Mouse (Mus musculus) neural tube, embryonic 12.5 days (tissue): ENCODE data around the gene Gale. TPM values are rescaled to one million over a fixed set of nuclear protein-coding genes. Genes with fewer than 3 reads are reported as not detected.

Experiments
- ATAC-seq: fragments of 200-750 bp; cut with Nextera tagmentation; 2 replicates; pipeline ENCODE4 v1.8.0; 2017; ENCODE audit warnings: low read depth, mild to moderate bottlenecking, moderate TSS enrichment, moderate library complexity; ENCODE audit not compliant: low FRiP score
- H3K27ac ChIP-seq: fragments of 300-500 bp; sonication (generic); 2 replicates; pipeline ENCODE4 v1.5.1; 2016
- H3K27me3 ChIP-seq: fragments of 300-500 bp; sonication (generic); replicated peaks from 2 replicates; pipeline ENCODE4 v1.6.1; 2016; ENCODE audit warnings: mild to moderate bottlenecking
- H3K36me3 ChIP-seq: fragments of 300-500 bp; sonication (generic); 2 replicates; pipeline ENCODE4 v1.6.1; 2016; ENCODE audit warnings: mild to moderate bottlenecking
- H3K4me1 ChIP-seq: fragments of 300-500 bp; sonication (generic); 2 replicates; pipeline ENCODE4 v1.6.1; 2016
- H3K4me2 ChIP-seq: fragments of 300-500 bp; sonication (generic); replicated peaks from 2 replicates; pipeline ENCODE4 v1.6.1; 2016; ENCODE audit warnings: mild to moderate bottlenecking
- H3K4me3 ChIP-seq: fragments of 300-500 bp; sonication (generic); 2 replicates; pipeline ENCODE4 v1.5.1; 2016
- H3K9ac ChIP-seq: fragments of 300-500 bp; sonication (generic); 2 replicates; pipeline ENCODE4 v1.6.1; 2016; ENCODE audit warnings: mild to moderate bottlenecking
- H3K9me3 ChIP-seq: fragments of 300-500 bp; sonication (generic); 2 replicates; pipeline ENCODE4 v1.6.1; 2016; ENCODE audit warnings: mild to moderate bottlenecking
- WGBS: fragments of 180-500 bp; shearing (Covaris S2); methylation state at CpG from one replicate; pipeline ENCODE4 v1.1.7; 2016; 5-methylcytosine and 5-hydroxymethylcytosine counted together
- polyA plus RNA-seq: library from polyadenylated mRNA; unstranded; fragments of >200 nt; fragmentation: Nextera tagmentation; extraction: Ambion mirVana; gene quantifications from 2 replicates; pipeline ENCODE4 v1.2.1, GENCODE M21; 2016

The Gale gene
- polyA plus RNA-seq, 1 experiment from 2014 or later, result 38.9 TPM

DNA sequence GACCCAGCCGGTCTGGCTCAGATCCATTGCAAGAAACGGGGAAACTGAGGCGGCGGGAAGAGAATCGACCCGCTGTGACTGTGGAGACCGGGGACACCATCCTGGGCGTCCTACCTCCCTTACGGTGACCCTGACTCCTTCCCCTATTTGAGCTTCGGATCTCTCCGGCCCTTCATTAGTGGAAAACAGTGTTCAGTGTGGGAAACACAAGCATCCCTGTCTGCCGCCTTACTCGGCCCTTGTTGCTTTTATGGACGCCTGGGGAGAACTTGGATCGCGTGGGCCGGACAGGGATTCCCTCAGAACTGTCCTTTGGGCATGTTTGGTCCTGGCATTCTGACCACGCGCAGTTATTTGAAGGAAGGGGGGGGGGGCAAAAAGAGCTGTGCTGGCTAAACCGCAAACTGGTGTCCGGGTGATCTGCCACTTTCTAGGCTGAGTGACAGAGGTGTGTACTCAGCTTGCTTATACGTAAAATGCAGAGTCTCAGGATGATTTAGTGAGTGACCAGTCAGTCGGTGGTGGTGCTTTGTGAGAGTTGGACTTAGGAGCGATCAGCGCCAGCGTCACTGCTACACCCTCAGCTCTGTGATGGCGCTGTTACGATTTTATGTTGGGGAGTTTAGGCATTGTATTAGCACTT, 16.7 kb upstream of the Gale start:
- peak overlapping the region; percentile 87 for H3K4me2 ChIP-seq
- ATAC-seq, result peak; percentile 18
- WGBS, result 1% methylated on average over 28 of the region's 28 CpGs
- peak overlapping the region; percentile 61 for H3K4me3 ChIP-seq
- H3K9me3 ChIP-seq, result no peaks in the 10 kb centered on the region
- no peaks in the 10 kb centered on the region for H3K27me3 ChIP-seq
- H3K36me3 ChIP-seq, result peaks cover 4% of the 10 kb centered on the region
- H3K27ac ChIP-seq, result no peak overlapping the region
- peak overlapping the region; percentile 68 for H3K9ac ChIP-seq
- peaks cover 17% of the 10 kb centered on the region for H3K4me1 ChIP-seq

DNA sequence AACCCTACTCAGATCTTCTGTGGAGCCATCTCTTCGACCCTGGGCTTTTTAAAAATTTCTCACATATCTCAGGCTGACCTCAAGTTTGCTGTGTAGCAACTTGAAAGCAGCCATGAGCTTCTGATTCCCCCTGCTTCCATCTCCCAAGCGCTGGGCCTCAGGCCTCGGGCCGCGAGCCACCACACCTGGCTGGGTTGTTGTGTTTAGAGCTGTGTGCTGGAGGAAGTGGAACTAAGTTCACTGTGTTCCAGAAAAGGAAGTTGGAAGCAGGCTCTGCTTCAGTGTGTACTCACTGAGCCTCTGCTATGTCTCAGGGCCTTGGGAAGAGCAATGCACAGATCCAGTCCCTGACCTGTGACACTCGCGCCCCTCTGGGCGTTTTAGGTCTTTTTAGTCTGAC, 15.4 kb upstream of the Gale start:
- peaks cover 17% of the 10 kb centered on the region for H3K4me1 ChIP-seq
- no peak for ATAC-seq
- peaks cover 15% of the 10 kb centered on the region for H3K36me3 ChIP-seq
- 97% methylated on average over 8 of the region's 8 CpGs for WGBS
- no peak overlapping the region for H3K27ac ChIP-seq
- no peak overlapping the region for H3K9ac ChIP-seq
- no peaks in the 10 kb centered on the region for H3K9me3 ChIP-seq
- no peak overlapping the region for H3K4me2 ChIP-seq
- H3K4me3 ChIP-seq, result no peak overlapping the region
- H3K27me3 ChIP-seq, result no peaks in the 10 kb centered on the region

DNA sequence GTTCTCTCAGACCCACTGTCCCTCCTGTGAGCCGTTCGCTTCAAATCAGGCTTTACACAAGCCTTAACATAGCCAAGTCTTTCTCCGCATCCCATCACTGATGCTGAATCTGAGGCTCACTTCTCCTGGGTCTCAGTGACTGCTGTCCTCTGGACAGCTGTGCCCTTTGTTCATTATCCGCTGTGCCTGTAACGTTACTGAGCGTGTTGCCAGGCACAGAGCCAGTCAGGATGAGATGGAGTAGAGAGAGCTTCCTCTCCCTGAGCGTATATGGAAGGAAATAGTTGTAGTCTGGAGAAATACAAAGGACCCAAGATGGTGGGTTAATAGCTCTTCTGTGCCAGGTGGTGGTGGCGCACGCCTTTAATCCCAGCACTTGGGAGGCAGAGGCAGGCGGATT, 14.1 kb upstream of the Gale start:
- no peak overlapping the region for H3K4me3 ChIP-seq
- peaks cover 17% of the 10 kb centered on the region for H3K4me1 ChIP-seq
- ATAC-seq, result no peak
- no peaks in the 10 kb centered on the region for H3K9me3 ChIP-seq
- no peaks in the 10 kb centered on the region for H3K27me3 ChIP-seq
- H3K4me2 ChIP-seq, result no peak overlapping the region
- no peak overlapping the region for H3K27ac ChIP-seq
- no peak overlapping the region for H3K9ac ChIP-seq
- WGBS, result 87% methylated on average over 10 of the region's 10 CpGs
- H3K36me3 ChIP-seq, result peaks cover 16% of the 10 kb centered on the region

DNA sequence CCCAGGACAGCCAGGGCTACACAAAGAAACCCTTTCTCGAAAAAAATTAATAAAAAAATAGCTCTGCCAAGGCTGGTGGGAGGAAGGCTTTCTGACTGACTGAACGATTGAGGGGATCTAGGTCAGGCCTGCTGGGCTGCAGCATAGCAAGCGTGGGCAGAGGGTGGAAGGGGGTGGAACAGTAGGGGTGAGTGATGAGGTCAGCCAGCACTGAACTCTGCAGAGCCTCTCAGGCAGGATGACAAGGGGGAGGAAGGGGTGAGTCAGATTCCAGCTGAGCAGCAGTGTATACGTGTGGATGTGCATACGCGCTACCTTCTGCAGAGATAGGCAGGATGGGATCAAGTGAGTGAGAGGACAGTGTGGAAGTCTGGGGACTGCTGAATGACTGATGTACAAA, 13.6 kb upstream of the Gale start:
- Histone ChIP-seq H3K36me3 (peaks cover 16% of the 10 kb centered on the region), H3K27me3 (no peaks in the 10 kb centered on the region), H3K9ac (no peak overlapping the region), H3K4me2 (no peak overlapping the region), H3K9me3 (no peaks in the 10 kb centered on the region), H3K27ac (no peak overlapping the region), H3K4me1 (peaks cover 17% of the 10 kb centered on the region), H3K4me3 (no peak overlapping the region)
- WGBS, result 75% methylated on average over 6 of the region's 6 CpGs
- ATAC-seq, result no peak

DNA sequence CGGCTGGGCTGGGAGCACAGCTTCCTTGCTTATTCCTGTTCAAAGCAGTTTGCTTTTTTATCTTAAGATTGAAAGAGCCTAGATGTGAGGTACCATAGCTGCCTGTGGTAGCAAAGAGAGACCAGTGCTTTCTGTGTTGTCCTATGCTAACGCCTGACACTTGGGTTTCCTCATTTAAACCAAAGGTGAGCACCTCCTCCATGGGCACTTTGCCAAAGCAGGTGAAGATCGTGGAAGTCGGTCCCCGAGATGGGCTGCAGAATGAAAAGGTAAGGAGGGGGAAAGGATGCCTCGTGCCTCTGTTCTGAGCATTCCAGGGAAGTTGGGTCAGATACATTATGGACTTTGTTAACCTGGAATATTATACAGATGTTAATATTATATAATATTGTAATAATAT, 13.2 kb upstream of the Gale start:
- H3K9me3 ChIP-seq, result no peaks in the 10 kb centered on the region
- no peak overlapping the region for H3K27ac ChIP-seq
- H3K36me3 ChIP-seq, result peaks cover 17% of the 10 kb centered on the region
- ATAC-seq, result no peak
- WGBS, result 90% methylated on average over 6 of the region's 6 CpGs
- H3K4me2 ChIP-seq, result no peak overlapping the region
- no peak overlapping the region for H3K9ac ChIP-seq
- no peaks in the 10 kb centered on the region for H3K27me3 ChIP-seq
- peaks cover 17% of the 10 kb centered on the region for H3K4me1 ChIP-seq
- H3K4me3 ChIP-seq, result no peak overlapping the region

DNA sequence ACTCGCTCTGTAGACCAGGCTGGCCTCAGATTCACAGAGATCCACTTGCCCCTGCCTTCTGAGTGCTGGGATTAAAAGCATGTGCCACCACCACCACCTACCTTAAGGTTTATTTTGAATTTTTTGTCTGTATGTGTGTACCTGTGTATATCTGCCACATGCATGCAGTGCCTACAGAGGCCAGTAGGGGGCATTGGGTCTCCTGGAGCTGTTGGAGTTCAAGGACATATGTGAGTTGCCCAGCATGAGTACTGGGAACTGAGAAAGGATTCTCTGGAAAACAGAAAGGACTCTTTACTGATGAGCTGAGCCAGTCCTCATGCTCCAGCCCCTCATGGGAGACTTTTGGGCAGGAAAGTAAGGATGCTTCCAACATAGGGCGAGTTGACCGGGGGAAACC, 12.0 kb upstream of the Gale start:
- no peaks in the 10 kb centered on the region for H3K27me3 ChIP-seq
- H3K9me3 ChIP-seq, result no peaks in the 10 kb centered on the region
- H3K4me2 ChIP-seq, result no peak overlapping the region
- peaks cover 26% of the 10 kb centered on the region for H3K36me3 ChIP-seq
- ATAC-seq, result no peak
- no peak overlapping the region for H3K4me3 ChIP-seq
- WGBS, result 93% methylated on average over 3 of the region's 3 CpGs
- H3K27ac ChIP-seq, result no peak overlapping the region
- H3K4me1 ChIP-seq, result peaks cover 10% of the 10 kb centered on the region; the same call in 1 of the 2 replicates
- no peak overlapping the region for H3K9ac ChIP-seq

DNA sequence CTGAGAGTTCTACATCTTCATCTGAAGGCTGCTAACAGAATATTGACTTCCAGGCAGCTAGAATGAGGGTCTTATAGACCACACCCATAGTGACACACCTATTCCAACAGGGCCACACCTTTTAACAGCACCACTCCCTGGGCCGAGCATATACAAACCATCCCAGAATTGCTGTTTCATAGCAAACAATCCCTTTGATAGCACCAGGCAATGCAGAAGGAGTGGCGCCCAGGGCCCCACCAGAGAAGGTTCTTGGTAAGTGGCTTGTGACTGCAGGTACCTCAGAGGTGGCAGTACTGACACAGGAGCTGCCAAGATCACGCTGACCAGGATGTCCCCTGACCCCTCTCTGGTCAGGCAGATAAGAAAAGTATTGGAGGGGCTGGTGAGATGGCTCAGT, 10.3 kb upstream of the Gale start:
- WGBS, result 93% methylated on average over 3 of the region's 3 CpGs
- Histone ChIP-seq H3K4me3 (no peak overlapping the region), H3K9ac (no peak overlapping the region), H3K27me3 (no peaks in the 10 kb centered on the region), H3K4me2 (no peak overlapping the region), H3K27ac (no peak overlapping the region), H3K9me3 (no peaks in the 10 kb centered on the region), H3K36me3 (peaks cover 28% of the 10 kb centered on the region), H3K4me1 (peaks cover 7% of the 10 kb centered on the region; the same call in 1 of the 2 replicates)
- ATAC-seq, result no peak

DNA sequence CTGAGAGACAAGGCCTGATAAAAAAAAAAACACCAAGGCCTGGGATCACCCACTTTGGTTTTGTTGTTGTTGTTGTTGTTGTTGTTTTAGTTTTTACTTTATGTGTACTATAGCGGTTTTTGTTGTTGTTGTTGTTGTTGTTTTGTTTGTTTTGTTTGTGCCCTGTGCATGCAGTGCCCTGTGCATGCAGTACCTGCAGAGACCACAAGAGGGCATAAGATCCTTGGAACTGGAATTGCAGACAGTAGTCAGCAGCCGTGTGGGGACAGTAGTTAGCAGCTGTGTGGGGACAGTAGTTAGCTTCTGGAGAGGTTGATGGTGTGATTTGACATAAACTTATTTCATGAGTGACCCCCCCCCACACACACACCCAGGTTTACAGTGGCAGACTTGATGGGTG, 9.3 kb upstream of the Gale start:
- H3K36me3 ChIP-seq, result peaks cover 36% of the 10 kb centered on the region
- ATAC-seq, result no peak; the same call in 1 of the 2 replicates
- 9% methylated on average over 2 of the region's 2 CpGs for WGBS

DNA sequence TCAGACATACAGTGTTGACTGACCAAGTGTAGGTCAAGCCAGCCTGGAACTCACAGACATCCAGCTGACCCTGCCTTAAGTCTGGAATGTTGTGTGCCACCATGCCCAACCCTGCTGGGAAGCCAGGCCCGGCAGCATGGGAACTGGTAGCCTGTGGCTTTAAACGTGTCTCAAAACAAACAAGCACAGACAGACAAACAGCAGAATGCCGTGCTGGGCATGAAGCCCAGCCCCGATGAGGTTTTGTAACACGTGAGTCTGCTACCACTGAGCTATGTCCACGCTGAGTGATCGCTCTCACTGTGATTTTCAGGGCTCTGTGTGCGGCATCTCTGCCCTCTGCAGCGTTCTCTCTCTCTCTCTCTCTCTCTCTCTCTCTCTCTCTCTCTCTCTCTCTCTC, 7.6 kb upstream of the Gale start:
- Histone ChIP-seq H3K27ac (no peak overlapping the region), H3K4me1 (no peaks in the 10 kb centered on the region), H3K4me2 (no peak overlapping the region), H3K27me3 (no peaks in the 10 kb centered on the region), H3K4me3 (no peak overlapping the region), H3K9ac (no peak overlapping the region), H3K9me3 (no peaks in the 10 kb centered on the region), H3K36me3 (peaks cover 48% of the 10 kb centered on the region)
- ATAC-seq, result no peak
- 88% methylated on average over 9 of the region's 9 CpGs for WGBS

More for the DNA sequence above, 9.3 kb upstream of the Gale start:
- H3K4me3 ChIP-seq, result no peak overlapping the region
- no peak overlapping the region for H3K27ac ChIP-seq
- no peaks in the 10 kb centered on the region for H3K27me3 ChIP-seq
- peaks cover 7% of the 10 kb centered on the region; the same call in 1 of the 2 replicates for H3K4me1 ChIP-seq
- H3K4me2 ChIP-seq, result no peak overlapping the region
- no peaks in the 10 kb centered on the region for H3K9me3 ChIP-seq
- no peak overlapping the region for H3K9ac ChIP-seq

DNA sequence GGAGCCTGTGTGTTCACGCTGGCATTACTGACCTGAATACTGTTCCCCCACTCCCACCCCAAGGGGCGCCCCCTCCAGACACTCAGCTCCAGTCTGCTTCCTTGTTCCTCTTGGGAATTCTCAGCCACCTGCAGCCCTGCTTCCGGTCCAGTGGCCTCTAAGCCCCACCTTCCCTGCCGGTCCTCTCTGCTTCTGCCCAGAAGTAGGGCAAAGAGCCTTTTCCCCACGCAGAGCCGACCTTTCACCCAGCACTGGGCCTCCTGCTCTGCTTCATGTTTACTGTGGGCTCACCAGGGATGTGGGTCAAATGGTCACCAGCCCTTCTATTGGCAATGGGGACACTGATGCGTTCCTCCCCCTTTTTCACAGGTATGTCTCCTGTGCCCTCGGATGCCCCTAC, 5.2 kb upstream of the Gale start:
- Histone ChIP-seq H3K9me3 (no peaks in the 10 kb centered on the region), H3K4me3 (no peak overlapping the region), H3K27me3 (no peaks in the 10 kb centered on the region), H3K27ac (no peak overlapping the region), H3K4me1 (peaks cover 6% of the 10 kb centered on the region; the same call in 1 of the 2 replicates), H3K4me2 (no peak overlapping the region), H3K9ac (no peak overlapping the region), H3K36me3 (peaks cover 32% of the 10 kb centered on the region)
- WGBS, result 64% methylated on average over 8 of the region's 8 CpGs
- no peak for ATAC-seq

DNA sequence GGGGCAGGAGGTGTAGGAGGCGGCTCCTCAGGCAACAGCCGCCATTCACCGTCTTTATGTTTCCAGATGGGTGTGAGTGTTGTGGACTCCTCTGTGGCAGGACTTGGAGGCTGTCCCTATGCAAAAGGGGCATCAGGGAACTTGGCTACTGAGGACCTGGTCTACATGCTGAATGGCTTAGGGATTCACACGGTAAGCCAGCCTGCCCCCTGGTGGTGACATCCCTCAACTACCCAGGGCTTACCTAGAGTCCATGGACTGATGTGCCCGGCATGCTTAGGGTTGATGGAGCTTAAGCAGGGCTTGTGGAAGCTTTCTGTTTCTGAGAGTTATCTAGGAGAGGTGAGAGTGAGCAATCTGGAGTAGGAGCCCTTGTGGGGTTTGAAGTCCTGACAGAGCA, 2.8 kb upstream of the Gale start:
- Histone ChIP-seq H3K9me3 (no peaks in the 10 kb centered on the region), H3K4me1 (peaks cover 15% of the 10 kb centered on the region), H3K4me3 (no peak overlapping the region), H3K27ac (no peak overlapping the region), H3K27me3 (no peaks in the 10 kb centered on the region), H3K36me3 (peaks cover 27% of the 10 kb centered on the region), H3K9ac (no peak overlapping the region), H3K4me2 (no peak overlapping the region)
- ATAC-seq, result no peak
- 20% methylated on average over 5 of the region's 5 CpGs for WGBS

DNA sequence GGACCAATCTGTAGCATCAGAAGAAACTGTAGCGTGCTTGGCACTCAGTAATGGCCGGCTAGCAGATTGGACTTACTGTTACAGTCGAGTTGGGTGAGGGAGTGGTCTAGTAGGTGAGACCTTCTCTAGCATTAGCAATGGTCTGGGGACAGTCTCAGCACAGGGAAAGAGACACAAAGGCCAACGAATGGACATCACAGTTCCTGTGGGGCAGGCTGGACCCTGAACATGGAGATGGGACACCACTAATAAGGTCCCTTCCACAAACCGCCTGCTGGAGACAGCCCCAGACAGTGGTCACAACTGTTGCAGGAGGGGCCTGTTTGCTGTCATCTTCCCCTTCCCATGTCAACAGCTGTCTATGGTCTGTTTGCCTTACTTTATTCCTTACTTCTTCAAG, 1.8 kb upstream of the Gale start:
- no peak overlapping the region for H3K4me3 ChIP-seq
- 88% methylated on average over 5 of the region's 5 CpGs for WGBS
- no peak overlapping the region for H3K27ac ChIP-seq
- no peak overlapping the region for H3K4me2 ChIP-seq
- peaks cover 30% of the 10 kb centered on the region for H3K36me3 ChIP-seq
- H3K9ac ChIP-seq, result no peak overlapping the region
- ATAC-seq, result no peak
- peaks cover 15% of the 10 kb centered on the region for H3K4me1 ChIP-seq
- H3K27me3 ChIP-seq, result no peaks in the 10 kb centered on the region
- no peaks in the 10 kb centered on the region for H3K9me3 ChIP-seq

DNA sequence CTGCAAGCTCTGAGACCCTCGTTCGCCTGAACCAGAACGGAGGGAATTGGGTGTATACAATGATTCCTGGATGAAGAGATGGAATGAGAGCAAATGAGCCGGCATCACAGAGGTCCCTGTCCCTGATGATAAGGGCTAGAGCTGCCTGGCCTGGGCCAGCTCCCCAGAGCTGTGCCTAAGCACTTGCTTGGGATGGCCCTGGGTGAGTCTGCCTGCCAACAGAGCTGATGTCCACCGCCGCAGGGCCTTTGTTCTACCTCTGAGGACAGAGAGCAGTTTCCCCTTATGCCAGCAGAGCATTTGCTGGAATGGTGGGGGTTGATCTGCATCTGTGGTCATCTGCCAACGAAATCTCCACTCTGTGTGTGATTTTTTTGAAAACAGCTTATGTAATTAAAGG, 1.3 kb upstream of the Gale start:
- Histone ChIP-seq H3K36me3 (peaks cover 34% of the 10 kb centered on the region), H3K4me2 (no peak overlapping the region; the same call in 1 of the 2 replicates)

More for the DNA sequence above, 1.3 kb upstream of the Gale start:
- Histone ChIP-seq H3K4me3 (no peak overlapping the region), H3K27me3 (no peaks in the 10 kb centered on the region), H3K9ac (no peak overlapping the region), H3K4me1 (peaks cover 15% of the 10 kb centered on the region), H3K27ac (no peak overlapping the region), H3K9me3 (no peaks in the 10 kb centered on the region)
- ATAC-seq, result no peak
- 91% methylated on average over 7 of the region's 7 CpGs for WGBS
